Mouse (Mus musculus) olfactory bulb, adult 2 months (tissue): ENCODE data around the gene Syce3.

Experiments
- CTCF ChIP-seq: fragments of 200-500 bp; IDR thresholded peaks from 2 replicates; pipeline ENCODE4 v1.5.1; 2012; ENCODE audit warnings: low read depth, mild to moderate bottlenecking, low read length, moderate library complexity; ENCODE audit not compliant: insufficient read depth
- POLR2A ChIP-seq: fragments of 200-500 bp; IDR thresholded peaks from 2 replicates; pipeline ENCODE4 v1.6.1; 2012; ENCODE audit warnings: mild to moderate bottlenecking, low read depth, low read length, moderate library complexity; ENCODE audit not compliant: insufficient read depth

DNA sequence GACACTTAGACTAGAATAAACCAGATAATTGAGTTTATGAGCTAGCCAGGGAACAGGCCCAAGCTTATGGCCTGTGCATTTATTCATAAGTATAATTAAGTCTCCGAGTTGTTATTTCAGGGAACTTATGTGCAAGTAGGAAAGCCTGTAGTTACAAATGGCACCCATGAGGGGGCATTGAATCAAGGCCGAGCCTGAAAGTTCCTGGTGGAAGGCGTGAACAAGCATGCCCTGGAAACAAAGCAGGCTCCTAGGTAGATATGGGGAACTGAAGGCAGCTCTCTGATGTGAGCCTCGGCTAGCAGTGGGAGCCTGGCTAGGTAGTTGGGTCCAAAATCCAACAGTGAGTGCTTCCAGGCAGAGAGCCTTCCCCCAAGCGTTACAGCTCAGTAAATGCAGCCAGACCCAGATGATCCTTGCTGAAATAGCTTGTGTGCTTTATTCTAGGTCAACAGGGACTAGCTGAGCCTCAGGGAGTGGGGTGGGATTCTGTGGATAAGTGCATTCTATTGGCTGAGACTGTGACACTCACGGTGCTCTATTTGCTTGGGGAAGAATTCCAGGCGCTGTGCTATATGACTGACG, 32.3 kb upstream of the Syce3 start:
- TF ChIP-seq CTCF = no peak
- no peak for TF ChIP-seq POLR2A
